Mouse (Mus musculus): ENCODE results near the gene Lap3.

Lap3 gene

DNA sequence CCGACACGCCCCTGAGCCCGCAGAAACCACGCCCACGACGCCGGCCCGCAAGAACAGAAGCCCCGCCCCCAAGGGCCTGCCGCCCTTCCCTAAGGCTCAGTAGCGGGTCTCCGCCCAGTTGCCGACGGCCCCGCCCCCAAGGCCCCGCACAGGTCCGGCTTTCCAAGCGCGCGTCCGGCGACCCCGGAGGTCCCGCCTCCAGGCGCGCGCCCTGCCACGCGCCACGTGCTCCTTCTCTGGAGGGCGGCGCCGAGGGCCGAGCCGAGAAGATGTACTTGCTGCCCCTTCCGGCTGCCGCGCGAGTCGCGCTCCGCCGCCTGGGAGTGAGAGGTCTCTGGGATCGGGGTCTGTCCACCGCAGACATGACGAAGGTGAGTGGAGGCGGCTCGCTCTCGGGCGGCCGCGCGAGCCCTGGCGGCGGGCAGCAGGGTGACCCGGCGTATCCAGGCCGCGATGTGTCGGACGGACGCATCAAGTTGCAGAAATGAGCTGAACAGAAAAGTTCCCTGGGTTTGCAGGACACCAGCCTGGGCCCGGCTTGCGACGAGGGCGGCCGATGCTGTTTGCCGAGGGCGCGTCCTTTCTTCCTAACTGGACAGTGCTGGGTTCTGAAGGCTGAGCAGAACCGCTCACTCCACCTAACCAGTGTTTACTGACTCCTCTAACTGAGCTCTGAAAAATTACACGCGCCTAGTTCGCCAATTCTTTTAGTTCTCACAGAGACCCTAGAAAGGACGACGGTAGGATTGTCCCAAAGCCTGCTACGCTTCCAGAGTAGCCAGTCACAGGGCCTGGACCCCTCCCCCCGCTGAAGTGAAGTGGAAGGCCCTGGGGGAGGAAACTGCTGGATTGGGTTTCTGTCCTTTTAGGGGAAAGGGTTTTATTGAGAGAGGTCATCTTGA is at the start of gene Lap3:
TSS of gene Lap3 (plus strand) at position 184 of the 902 bp plus-strand sequence.
- DNase-seq, result peak; percentile 97 to 99

DNA sequence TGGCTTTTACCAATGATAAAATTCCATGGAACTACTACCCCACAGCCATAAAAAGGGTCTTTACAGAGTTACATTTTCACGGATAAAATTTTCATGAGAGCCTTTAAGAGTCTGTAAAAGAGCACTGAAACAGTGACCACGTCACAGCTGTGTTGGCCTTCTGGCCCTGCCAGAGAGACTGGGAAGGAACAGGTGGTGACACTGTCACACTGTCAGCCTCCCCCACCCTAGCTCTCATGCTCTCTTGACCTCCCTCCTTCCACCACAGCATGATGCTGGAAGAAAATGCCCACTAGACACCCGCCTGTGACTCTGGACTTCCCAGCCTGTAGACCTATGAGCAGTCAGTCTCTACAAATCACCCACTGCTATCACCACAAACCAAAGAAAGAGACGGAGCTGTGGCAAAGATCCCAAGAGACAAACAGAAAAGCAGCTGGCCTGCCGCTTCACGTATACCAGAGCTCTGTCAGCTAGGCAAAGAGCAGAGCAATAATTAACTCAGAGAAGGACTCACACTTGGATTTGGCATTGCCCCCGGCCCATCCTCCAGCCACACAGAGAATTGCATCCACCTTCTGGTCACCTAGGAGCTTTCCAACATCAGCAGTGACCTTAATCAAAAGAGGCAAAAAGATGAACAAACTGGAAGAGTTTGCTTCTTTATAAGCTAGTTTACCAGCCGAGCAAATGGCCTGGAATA is 48.9 kb upstream of the Lap3 start:
- no peak for DNase-seq

DNA sequence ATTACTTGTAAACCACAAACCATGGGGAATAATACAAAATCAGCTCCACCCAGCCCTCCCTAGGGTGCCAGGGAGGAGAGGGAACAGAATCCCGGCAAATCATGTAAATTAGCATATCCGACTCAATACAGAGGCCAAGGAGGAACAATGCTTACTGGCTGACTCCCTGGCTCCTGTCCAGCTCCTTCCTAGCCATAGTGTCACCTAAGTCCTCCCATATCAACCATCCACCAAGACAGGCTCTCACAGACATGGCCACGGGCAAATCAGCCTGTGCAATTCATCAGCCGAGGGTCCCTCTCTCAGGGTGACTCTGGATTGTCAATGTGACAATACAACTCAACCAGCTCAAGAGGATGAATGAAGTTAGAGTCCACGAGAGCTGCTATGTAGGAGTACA is 44.5 kb upstream of the Lap3 start:
- peak in 1 of 2 experiments; percentile 24 for DNase-seq

DNA sequence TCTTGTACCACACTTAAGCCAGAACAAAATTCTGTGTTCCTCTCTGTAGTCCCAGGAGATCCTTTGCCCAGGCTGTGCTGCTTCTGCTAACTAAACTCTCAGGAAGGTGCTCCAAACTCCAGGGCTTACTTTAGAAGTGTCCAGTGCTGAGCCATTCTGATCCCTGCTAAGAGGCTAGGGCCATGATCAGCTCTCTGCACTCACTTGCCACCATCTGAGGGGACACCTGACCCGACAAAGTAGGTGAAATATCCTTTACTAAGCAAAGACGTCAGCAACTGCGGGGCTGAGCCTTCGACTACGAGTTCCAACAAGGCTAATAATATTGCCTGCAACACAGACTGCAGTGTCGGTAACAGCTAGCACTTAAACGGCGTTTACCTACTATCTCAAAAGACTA is 44.0 kb upstream of the Lap3 start:
- peak in 1 of 2 experiments; percentile 16 for DNase-seq

DNA sequence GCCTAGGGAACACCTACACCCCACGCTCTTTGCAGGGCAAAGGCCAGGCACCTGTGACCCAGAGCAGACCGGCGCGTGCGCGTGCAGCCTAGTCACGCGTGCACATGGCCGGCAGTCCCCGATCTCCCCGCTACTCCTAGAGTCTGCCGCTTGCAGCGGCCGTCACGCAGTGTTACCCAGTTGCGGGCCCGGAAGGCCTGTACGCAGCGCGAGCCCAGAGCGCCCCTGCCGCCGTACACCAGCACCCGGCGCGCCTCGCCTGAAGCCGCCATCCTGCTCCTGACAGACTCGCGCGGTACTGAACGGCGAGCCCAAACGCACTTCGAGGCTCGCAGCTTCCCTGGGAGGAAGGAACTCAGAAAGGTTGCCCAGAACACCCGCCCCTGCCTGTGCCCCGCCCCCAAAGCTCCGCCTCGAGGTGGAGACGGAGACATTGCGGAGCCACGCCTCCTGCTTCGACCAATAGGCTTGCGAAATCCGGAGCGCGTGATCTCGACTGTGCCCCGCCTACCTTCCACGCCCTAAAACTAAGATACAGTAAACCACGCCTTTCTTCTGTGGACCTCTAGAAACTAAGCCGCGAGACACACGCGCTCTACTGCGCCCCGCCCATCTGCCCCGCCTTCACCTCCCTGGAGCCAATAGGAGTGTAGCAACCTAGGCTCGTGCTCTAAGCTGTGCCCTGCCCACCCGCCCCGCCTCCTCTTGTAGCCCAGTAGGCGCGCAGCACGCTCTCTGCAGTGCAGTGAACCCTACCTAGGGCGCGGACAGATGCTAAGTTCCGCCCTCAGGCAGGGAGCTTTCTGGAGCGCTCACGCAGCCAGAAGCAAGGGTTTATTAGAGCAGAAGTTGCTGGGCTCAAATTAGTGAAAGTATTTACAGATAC is 43.1 kb upstream of the Lap3 start, which contains the start of gene Qdpr:
TSS of gene Qdpr (minus strand) at position 406 of the 886 bp plus-strand sequence.
- peak; percentile 89 to 97 for DNase-seq

DNA sequence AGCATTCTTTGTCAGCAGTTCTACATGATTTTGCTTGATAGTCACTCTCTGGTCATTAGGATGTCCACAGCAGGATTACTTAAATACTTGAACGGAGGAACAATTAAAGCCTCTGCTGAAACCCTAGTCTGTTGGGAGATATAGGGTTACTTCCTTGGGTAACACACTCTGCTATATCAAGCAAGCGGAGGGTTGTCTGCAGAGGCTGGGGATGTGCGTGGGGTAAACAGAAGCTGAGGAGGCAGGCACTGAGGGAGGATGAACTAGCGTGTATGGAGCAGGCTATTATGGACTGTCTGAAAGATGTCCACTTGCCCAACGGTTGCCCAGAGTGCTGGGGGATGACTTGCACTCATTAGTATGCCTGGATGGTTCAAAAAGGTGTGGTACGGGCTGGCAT is 39.7 kb upstream of the Lap3 start, which contains the start of gene Clrn2:
TSS of gene Clrn2 (plus strand) at position 301 of the 400 bp plus-strand sequence.
- DNase-seq, result no peak

DNA sequence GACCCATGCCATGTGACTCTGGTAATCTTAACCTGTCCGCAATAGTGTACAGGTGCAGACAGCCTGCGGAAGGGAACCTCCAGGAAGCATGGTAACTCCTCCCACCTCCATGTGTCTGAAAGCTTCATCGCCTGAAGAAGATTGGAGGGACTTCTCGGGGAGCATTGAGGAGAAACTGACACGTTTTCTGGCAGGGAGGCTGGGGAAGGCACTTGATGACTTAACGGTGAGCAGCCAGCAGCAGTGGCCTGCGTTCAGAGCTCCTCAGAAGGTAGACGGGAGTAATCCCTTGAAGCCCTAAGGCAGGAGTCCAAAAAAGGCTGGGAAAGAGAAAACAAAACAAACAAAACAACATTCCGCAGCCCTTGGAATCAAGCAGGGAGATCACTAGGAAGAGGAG is 38.7 kb upstream of the Lap3 start:
- no peak for DNase-seq

DNA sequence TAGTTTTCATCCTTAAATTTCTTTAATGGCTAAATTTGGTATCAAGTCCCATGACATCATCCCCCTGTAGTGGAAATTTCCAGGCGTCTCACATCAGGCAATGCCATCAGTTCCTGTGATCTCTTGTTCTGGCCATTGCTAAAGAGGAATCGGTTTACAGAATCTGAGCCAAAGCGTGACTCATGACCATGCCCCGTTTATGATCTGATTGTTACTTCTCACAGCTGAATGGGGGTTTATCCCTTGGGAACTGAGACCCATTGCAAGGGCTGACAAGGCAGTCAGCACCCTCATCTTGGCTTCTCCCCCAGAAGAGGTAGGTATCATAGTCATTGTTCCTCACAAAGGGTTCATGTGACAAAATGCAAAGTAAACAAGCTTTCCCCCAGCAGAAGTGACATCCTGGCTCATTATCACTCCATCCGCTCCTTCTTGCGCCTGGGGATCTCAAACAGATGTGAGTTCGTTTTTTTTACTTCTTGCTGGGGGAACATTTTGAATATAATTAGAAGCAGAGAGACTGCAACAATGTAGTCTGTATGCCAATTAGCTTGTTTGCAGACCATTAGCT is 20.2 kb upstream of the Lap3 start:
- no peak for DNase-seq

DNA sequence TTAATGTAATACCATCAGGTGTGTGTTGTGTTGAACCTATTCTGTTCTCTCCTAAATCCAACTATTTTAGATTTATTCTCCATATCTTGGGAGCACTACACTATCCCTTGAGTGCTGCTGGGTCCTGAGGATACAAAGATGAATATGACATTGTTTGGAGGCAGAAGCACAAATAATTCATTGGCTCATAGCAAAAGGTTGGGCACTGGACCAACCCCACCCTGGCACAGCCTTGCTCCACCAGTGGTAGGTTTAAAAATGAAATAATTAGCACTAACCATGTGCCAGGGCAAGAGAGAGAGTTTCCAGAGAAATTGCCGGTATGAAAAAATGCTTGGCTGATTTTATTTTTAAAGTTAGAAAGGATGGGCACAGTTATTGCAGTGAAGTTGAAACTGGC is 19.7 kb upstream of the Lap3 start:
- no peak for DNase-seq

DNA sequence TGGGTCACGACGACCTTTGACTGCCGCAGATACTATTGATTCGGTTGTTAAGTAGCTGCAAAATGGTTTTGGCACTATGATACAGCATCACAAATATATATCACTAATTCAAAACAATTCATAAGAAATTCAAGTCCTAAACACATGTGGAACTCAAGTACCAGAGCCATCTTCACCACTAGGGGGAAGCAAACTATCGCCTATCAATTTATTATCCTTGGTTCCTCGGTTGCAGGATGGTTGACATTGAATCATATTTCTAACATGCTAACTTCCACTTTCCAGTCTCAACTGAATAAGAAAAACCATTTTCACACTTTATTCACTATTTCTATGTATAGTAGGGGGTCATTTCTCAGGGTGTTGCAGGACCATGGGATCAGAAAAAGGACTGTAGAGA is 19.0 kb upstream of the Lap3 start:
- DNase-seq, result peak in 1 of 2 experiments; percentile 61

DNA sequence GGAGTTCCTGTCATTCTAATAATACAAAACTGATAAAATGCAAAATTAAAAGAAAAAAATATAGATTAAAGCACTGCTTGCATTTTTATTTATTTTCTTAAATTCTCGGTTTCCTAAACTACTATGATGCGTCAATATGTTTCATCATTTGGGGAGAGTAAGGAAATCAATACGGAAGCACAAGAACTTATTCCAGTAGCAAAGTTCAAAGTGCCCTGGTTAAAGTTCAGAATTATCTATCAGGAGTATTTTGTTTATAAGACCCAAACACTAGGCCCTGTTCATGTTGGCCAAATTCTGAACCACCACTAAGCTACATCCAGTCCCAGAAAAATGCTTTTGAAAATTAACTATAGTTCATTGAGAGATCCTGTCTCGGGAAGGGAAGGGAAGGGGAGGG is 18.4 kb upstream of the Lap3 start:
- no peak for DNase-seq

DNA sequence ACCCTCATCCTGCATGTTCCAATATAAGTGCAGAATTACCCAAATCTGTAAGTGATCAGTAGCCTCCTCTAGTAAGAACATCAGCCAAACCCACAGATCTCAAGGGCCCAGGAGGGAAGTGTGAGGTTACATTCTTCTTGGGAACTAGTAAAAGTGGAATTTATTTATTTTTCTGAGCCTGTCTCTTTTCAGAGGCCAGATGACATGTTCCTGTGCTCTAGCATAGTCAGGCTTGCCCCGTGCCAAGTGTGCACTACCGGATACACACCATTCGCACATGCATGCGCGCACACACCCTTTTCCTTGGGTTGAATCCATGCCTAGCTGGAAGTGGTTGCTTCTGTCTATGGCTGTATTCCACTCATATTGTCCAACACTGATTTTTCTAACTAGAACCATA is 17.4 kb upstream of the Lap3 start:
- DNase-seq, result no peak

DNA sequence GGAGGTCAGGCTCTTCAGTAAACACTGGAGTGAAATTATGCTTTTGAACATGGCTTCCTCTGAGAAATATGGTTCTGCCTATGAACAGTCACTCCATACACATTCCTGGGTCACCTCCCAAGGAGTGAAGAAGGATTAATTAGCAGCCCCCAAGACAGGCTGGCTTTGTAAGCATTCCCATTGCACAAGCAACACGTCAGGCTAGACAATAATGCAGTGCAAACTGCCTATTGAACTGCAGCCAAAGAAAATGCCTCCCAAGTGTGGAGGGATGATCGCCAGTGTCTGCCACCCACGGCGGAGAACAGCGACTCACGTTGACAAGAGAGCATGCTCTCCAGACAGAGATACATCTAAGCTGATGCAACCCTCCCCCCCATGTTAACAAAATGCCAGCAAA is 16.9 kb upstream of the Lap3 start:
- DNase-seq, result peak in 1 of 2 experiments; percentile 19

DNA sequence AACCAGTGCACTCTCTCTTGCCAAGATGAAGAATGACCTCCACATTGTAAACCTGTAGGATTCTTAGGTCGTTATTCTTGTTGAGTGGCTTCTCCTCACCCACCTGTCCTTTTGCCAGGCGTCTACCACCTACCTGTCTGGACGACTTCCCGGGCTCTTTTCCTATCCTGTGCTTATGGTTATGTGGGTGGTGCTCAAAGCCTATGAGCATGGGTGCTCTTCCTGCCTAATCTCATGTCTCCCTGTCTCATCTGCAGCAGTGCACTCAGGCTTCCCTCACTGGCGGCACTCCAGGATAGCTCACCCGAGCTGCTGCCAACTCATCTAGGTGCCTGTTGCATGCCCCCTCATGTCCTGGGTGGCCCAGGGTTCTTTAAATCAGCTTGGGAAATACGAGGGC is 15.6 kb upstream of the Lap3 start:
- DNase-seq, result no peak

DNA sequence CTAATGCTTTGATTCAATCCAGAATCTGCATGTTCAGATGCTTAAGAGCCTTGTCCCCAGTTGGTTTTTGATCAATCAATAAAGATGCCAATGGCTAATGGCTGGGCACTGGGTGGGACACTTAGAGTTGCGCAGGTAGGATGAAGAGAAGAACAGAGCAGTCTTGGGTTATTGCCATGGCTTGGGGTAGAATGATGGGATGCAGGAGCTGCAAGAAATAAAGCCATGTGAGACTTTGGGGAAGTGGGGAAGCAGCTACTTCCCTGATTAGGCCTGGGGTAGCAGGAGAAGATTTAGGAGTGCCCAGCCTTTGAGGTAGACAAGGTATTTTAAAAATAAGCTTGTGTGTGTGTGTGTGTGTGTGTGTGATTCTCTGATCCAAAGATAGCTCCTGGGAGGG is 13.1 kb upstream of the Lap3 start:
- DNase-seq, result no peak

DNA sequence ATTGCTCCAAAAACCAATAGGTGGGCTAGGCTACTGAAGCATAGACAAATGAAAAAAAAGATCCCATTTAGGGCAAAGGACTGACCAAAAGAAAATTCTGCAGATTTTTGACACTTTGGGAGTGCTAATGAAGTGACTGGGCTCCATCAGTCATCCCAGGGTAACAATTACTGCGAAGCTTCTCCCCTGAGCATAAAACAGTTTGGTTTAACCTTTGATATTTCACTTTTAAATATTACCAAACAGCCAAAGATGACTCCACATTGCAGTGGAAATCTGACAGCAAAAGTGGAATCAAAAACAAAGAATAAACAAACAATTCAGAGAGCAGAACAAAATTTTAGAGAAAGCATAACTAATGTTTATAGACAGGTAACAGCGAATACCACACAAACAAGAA is 12.0 kb upstream of the Lap3 start:
- no peak for DNase-seq

DNA sequence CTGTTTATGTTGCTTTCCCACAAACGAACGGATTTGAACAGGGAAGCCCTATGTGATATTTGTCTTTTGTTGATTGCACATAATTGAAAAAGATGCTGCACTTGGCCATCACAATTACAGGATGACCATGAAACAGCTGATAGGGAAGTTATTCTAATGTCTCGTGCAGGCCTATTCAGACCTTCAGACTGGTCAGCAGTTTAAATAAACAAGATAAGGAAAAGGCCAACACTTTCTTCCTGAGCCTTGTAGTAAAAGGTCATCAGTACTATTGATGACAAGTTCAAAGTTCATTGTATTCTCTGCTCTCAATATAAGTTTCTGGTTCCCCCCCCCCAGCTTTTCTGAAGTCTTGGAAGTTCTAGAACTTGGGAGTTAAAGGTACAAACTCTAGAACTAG is 10.6 kb upstream of the Lap3 start:
- DNase-seq, result no peak

DNA sequence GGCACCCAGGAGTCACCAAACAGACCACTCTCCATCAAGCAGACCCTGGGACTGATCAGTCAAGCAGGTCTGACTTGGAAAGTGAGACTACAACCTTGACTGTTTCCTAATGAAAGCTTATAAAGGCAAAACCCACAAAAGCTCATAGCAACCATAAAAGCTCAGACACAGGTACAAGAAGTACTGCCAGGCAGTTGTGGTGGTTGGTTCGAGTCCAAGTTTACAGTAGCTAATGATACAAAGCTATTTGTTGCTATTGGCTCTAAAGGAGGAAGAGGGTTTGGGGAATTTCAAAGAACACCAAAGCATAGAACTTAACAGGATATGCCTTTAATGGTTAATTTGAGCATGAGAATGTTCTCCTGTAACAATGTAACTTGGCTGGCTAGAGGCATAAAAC is 9.5 kb upstream of the Lap3 start:
- DNase-seq, result no peak

DNA sequence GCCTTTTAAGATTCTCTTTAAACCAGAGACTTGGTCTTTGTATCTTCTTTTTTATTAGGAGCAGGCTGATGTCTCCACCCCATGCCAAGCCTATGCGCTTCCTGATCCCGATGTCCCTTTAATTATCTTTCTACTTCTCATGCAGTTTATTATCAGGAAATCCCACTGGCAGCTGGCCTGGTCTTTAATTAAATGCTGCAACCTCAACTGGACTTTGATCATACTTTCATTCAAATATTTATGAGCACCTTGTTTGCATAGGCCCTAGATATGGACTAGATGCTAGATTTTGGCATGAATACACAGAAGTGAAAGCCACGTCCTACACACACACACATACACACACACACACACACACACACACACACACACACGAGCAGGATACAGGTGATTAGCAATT is 1.4 kb upstream of the Lap3 start:
- DNase-seq, result no peak

DNA sequence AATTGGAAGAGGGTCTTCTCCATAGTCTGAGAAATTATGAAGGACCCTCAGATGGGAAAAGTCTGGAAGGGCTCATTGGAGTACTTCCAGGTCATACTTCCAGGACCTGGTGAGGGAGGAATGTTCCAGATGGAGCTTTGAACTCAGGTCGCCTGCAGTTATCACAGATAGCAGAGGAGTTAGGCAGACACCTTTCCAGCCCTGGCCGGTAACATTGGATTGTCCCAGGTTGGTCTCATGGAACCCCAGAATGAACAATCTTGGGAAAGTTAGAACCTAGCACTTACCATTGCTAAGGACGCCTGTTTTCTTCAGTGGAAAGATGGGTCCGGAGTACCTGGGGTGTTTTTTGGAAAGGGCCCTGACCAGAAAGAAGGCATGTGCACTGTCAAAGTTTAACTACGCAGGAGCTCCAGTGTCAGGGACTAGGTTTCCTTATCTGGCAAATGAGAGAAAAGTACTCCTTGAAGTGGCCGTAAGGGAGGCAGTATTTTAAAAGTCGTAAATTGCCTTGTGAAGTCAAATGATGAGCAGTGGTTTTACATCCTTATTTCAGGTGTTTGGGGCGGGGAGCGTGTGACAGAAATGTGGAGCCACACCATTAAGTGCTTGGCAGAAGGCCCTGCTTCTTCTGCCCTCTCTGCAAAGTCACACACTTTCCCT is 1.1 kb downstream of the Lap3 start:
- DNase-seq, result no peak

DNA sequence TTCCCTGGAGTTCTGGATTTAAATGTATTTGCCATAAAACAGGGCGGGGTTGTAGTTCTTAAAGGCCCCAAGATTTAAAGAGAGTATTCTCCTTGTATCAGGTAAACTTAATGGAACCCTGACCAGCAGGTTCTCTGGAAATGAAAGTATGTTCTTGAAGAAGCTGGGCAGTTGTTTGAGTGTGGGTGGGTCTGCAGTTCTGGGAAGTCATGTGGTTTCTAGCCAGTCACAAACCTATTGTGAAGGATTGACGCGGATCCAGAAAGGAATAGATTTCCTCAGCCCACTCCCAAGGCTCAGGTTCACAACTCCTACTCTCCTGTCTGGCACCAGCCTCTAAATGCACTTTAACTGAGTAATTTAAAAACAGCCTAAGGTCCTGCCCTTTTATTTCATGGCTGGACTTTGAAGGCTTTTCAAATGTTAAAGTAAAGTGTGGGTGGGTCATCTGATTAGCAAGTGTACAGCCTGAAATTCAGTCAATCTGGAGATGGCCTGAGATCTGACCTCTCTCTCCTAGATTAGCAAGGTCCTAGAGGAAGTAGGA is 2.3 kb downstream of the Lap3 start:
- no peak for DNase-seq

DNA sequence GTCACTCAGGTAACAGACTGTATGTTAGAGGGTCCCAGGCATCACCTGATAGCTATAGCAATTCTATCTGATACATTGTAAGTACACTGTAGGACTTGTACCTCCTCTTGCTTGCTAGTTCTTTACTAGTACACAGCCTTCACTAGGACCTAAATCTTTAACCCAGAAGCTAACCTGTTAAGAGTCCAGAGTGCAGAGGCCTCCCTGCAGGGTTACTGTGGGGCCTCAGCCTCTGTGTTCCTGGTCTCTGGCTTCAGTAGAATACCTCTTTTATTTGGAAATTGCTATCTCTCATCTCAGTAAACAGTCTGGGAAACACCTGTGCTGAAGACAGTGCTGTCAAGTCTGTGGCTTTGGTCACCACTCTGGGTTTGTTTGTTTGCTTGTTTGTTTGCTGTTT is 2.9 kb downstream of the Lap3 start:
- no peak for DNase-seq
